Mouse (Mus musculus) stomach, embryonic 16.5 days (tissue): ENCODE results near the gene Ubr7. TPM values are rescaled to one million over a fixed set of nuclear protein-coding genes. Genes with fewer than 3 reads are reported as not detected.

ENCODE experiments used
- ATAC-seq: fragments of 200-750 bp; cut with Nextera tagmentation; 2 replicates; pipeline ENCODE4 v1.8.0; 2017; ENCODE audit warnings: moderate number of reproducible peaks, moderate TSS enrichment; ENCODE audit not compliant: insufficient read depth, low FRiP score
- H3K27ac ChIP-seq: fragments of 300-500 bp; sonication (generic); 2 replicates; pipeline ENCODE4 v1.5.1; 2014; ENCODE audit warnings: low read length
- H3K27me3 ChIP-seq: fragments of 300-500 bp; sonication (generic); 2 replicates; pipeline ENCODE4 v1.6.1; 2014; ENCODE audit warnings: low read length, control low read depth, mixed read lengths; ENCODE audit not compliant: control insufficient read depth, insufficient read depth
- H3K36me3 ChIP-seq: fragments of 300-500 bp; sonication (generic); 2 replicates; pipeline ENCODE4 v1.6.1; 2014; ENCODE audit warnings: low read length; ENCODE audit not compliant: control insufficient read depth, insufficient read depth
- H3K4me1 ChIP-seq: fragments of 300-500 bp; sonication (generic); 2 replicates; pipeline ENCODE4 v1.6.1; 2014; ENCODE audit warnings: low read length, control low read depth, mixed read lengths; ENCODE audit not compliant: control insufficient read depth, insufficient read depth
- H3K4me2 ChIP-seq: fragments of 300-500 bp; sonication (generic); 2 replicates; pipeline ENCODE4 v1.6.1; 2014; ENCODE audit warnings: low read depth, low read length, mixed read lengths
- H3K4me3 ChIP-seq: fragments of 300-500 bp; sonication (generic); replicated peaks from 2 replicates; pipeline ENCODE4 v1.5.1; 2014; ENCODE audit warnings: mild to moderate bottlenecking, low read length
- H3K9ac ChIP-seq: fragments of 300-500 bp; sonication (generic); 2 replicates; pipeline ENCODE4 v1.6.1; 2014; ENCODE audit warnings: low read length
- H3K9me3 ChIP-seq: fragments of 300-500 bp; sonication (generic); replicated peaks from 2 replicates; pipeline ENCODE4 v1.6.1; 2016; ENCODE audit warnings: low read length, control low read depth; ENCODE audit not compliant: control insufficient read depth
- WGBS: fragments of 180-500 bp; shearing (Covaris S2); extraction: QIAGEN DNeasy Blood & Tissue Kit; methylation state at CpG from one replicate; pipeline ENCODE4 v1.1.7; 2014; 5-methylcytosine and 5-hydroxymethylcytosine counted together
- polyA plus RNA-seq: library from polyadenylated mRNA; unstranded; fragments of >200 nt; fragmentation: Nextera tagmentation; extraction: Ambion mirVana; gene quantifications from 2 replicates; pipeline ENCODE4 v1.2.1, GENCODE M21; 2015

The Ubr7 gene
- polyA plus RNA-seq, 1 experiment from 2014 or later, result 34.7 TPM

DNA sequence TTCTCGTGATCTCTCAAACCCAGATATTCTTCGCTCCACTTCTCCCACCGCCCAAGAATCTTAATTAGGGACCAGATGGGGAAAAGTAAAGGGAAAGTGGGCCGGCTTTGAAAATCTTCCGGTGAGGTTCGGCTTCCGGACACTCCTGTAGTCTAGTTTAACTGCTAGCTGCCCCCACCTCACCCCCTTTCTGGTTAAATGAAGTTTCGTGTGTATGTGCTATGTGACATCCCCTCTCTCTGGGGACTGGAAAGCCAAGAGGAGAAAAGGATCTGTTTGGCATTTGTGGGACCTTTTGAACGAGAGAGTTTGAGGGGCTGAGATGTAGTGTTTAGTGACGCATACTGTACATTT, 613 bp downstream of the Ubr7 start, which contains the start of gene Gm20604:
Gene Gm20604, minus strand, starts transcription at position 270 of the 354 bp plus-strand sequence.
- H3K9ac ChIP-seq, result peak within 1 kb of the TSS; percentile 85
- H3K4me2 ChIP-seq, result peak within 1 kb of the TSS; percentile 89
- peaks cover 3% of the 10 kb centered on the region; the same call in 1 of the 2 replicates for H3K36me3 ChIP-seq
- H3K27me3 ChIP-seq, result no peaks in the 10 kb centered on the region
- H3K27ac ChIP-seq, result peak within 1 kb of the TSS; percentile 93
- peaks cover 17% of the 10 kb centered on the region for H3K4me1 ChIP-seq
- H3K9me3 ChIP-seq, result no peaks in the 10 kb centered on the region
- no peak for ATAC-seq
- peak within 1 kb of the TSS; percentile 80 for H3K4me3 ChIP-seq
- WGBS, result under 1% methylated on average over 10 of the region's 10 CpGs

DNA sequence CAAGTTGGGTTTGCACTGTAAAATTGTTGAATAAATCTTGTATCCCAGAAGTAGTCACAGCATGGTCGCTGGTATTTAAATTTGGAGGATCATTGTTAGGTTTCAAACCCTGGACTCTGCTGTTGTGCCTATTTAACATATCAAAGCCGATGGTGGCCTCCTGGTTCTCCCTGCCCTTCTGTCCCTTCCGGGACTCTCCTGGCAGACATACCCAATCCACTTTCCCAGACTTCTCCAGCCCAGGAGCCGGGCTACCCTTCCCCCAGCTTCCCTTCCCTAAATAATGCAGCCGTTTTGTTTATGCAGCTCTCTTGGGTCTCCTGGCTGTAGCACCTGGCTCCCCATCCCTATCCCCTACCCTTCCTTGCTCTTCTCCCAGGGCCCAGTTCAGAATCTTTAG, 1.2 kb downstream of the Ubr7 start:
- 4% methylated on average over 5 of the region's 5 CpGs for WGBS
- H3K36me3 ChIP-seq, result peaks cover 3% of the 10 kb centered on the region; the same call in 1 of the 2 replicates
- H3K9ac ChIP-seq, result peak overlapping the region; percentile 85
- no peaks in the 10 kb centered on the region for H3K9me3 ChIP-seq
- peak overlapping the region; percentile 70 for H3K4me2 ChIP-seq
- peak overlapping the region; percentile 80 for H3K4me3 ChIP-seq
- H3K4me1 ChIP-seq, result peaks cover 17% of the 10 kb centered on the region
- ATAC-seq, result no peak
- peak overlapping the region; percentile 78; the same call in 1 of the 2 replicates for H3K27ac ChIP-seq
- H3K27me3 ChIP-seq, result no peaks in the 10 kb centered on the region

DNA sequence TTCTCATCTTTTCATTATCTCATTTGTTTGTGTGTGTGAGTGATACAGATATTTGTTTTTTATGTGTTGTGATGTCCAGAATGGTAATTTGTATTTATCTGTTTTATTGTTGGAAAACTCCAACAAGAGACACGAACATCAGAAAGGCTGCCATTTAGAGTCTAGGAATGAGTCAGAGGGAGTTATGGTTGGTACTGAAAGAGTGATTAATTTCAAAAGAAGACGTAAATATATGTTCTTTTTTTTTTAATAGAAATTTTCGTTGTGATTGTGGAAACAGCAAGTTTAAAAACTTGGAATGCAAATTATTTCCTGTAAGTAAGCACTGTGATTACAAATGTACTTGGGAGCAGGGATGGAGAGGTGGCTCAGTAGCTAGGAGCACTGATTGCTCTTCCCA, 3.9 kb downstream of the Ubr7 start:
- H3K36me3 ChIP-seq, result peaks cover 13% of the 10 kb centered on the region; the same call in 1 of the 2 replicates
- H3K4me2 ChIP-seq, result no peak overlapping the region
- H3K27ac ChIP-seq, result no peak overlapping the region
- no peaks in the 10 kb centered on the region for H3K9me3 ChIP-seq
- WGBS, result 82% methylated on average over 3 of the region's 3 CpGs
- no peak overlapping the region for H3K9ac ChIP-seq
- no peaks in the 10 kb centered on the region for H3K27me3 ChIP-seq
- peaks cover 11% of the 10 kb centered on the region for H3K4me1 ChIP-seq
- no peak overlapping the region for H3K4me3 ChIP-seq
- no peak for ATAC-seq

DNA sequence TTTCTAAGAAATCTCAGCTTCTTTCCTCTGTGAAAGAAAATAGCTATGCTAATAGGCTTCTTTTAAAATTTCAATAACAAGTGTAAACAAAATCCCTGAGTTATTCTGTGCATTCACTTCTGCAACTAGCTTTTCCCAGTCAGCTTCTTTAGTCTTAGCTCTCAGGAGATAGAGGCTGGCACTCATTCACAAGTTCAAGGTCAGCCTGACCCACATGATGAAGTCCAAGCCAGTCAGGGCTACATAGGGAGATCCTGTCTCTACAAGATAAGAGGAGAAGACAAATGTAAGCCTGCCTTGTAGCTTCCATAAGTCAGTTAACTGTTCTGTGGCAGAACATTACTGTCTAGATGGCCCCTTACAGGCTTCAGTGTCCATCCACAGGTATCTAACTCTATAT, 5.9 kb downstream of the Ubr7 start:
- no peaks in the 10 kb centered on the region for H3K27me3 ChIP-seq
- H3K9ac ChIP-seq, result no peak overlapping the region
- peaks cover 8% of the 10 kb centered on the region for H3K4me1 ChIP-seq
- no peak overlapping the region for H3K4me3 ChIP-seq
- ATAC-seq, result no peak
- H3K9me3 ChIP-seq, result no peaks in the 10 kb centered on the region
- H3K4me2 ChIP-seq, result no peak overlapping the region
- H3K27ac ChIP-seq, result no peak overlapping the region
- H3K36me3 ChIP-seq, result peaks cover 22% of the 10 kb centered on the region; the same call in 1 of the 2 replicates

DNA sequence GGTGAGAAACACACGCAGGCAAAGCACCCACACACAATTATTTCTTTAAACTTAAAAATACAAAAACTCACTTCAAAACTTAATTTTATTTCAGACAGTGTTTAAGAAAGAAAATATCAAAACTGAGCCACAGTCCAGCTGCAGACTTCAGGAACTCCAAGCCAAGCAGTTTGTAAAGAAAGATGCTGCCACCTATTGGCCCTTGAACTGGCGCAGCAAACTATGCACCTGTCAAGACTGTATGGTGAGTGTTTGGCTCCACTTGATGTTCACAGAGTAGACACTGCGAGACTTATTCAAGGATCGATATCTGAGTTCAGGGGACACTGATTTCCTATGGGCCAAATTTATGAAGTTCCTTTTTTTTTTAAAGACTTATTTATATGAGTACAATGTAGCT, 11.2 kb downstream of the Ubr7 start:
- ATAC-seq, result no peak
- no peak overlapping the region for H3K27ac ChIP-seq
- 92% methylated on average over 4 of the region's 4 CpGs for WGBS
- no peaks in the 10 kb centered on the region for H3K9me3 ChIP-seq
- H3K9ac ChIP-seq, result no peak overlapping the region
- H3K27me3 ChIP-seq, result no peaks in the 10 kb centered on the region
- peaks cover 44% of the 10 kb centered on the region for H3K36me3 ChIP-seq
- no peak overlapping the region for H3K4me2 ChIP-seq
- no peaks in the 10 kb centered on the region for H3K4me1 ChIP-seq
- no peak overlapping the region for H3K4me3 ChIP-seq

DNA sequence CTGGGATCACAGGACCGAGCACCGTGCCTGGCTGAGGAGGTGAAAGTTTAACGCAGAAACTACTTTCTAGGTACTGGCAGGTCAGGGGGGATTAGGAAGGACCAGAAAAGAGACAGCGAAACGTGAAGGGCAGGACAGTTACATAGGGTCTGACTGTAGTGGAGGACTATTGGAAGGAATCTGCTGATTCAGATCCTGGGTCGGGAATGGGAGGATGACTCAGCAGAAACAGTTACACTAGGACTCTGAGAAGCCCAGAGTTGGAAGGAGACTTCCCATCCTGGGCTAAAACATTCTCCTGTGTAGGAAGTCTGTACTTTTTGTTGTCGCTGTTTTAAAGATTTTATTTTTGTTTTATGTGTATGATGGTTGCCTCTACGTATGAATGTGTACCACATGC, 13.8 kb downstream of the Ubr7 start:
- H3K4me3 ChIP-seq, result no peak overlapping the region
- H3K27me3 ChIP-seq, result no peaks in the 10 kb centered on the region
- WGBS, result 93% methylated on average over 8 of the region's 8 CpGs
- H3K4me2 ChIP-seq, result no peak overlapping the region
- no peaks in the 10 kb centered on the region for H3K9me3 ChIP-seq
- no peaks in the 10 kb centered on the region for H3K4me1 ChIP-seq
- no peak overlapping the region for H3K27ac ChIP-seq
- peaks cover 38% of the 10 kb centered on the region for H3K36me3 ChIP-seq
- H3K9ac ChIP-seq, result no peak overlapping the region
- no peak for ATAC-seq

DNA sequence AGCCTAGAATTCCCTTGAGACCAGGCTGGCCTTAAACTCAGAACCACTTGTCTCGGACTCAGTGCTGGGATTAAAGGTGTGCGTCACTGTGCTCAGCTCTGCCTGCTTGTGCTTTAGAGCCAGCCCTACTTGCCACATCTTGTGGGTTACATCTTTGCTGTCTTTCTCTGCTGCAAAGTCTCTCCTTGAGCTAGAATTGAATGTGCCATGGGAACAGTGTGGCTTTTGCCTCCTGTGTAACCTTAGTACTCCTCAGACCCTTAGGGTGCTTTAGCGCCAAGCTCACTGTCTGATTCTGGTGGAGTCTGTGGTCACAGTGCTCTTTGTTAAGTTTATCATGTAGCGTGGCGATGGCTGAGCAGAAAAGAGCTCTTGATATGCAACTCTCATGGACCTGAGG, 14.9 kb downstream of the Ubr7 start:
- WGBS, result 92% methylated on average over 5 of the region's 5 CpGs
- H3K4me3 ChIP-seq, result no peak overlapping the region
- H3K9ac ChIP-seq, result no peak overlapping the region
- no peaks in the 10 kb centered on the region for H3K9me3 ChIP-seq
- no peaks in the 10 kb centered on the region for H3K4me1 ChIP-seq
- peaks cover 37% of the 10 kb centered on the region for H3K36me3 ChIP-seq
- ATAC-seq, result no peak
- no peak overlapping the region for H3K4me2 ChIP-seq
- no peaks in the 10 kb centered on the region for H3K27me3 ChIP-seq
- no peak overlapping the region for H3K27ac ChIP-seq

DNA sequence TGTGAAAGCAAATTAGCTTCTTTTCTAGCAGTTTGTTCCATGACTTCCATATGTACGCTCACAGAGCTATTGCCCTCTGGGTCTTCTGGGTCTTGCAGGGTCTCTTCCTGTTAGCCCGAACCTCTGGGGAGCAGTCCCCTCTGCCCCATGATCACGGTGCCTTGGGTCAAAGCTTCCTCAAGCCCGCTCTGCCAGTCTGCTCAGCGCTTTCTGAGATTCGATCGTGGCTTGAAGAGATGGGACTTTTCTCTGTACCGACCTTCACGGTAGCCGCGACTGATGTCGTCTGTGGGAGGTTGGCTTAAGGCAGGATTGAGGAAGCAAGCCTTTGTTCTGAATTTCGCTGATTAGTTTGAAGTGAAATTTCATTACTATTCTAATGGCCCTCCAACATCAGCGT, 18.3 kb downstream of the Ubr7 start:
- Histone ChIP-seq H3K9me3 (no peaks in the 10 kb centered on the region), H3K4me3 (no peak overlapping the region), H3K9ac (no peak overlapping the region), H3K4me2 (no peak overlapping the region), H3K36me3 (peaks cover 21% of the 10 kb centered on the region), H3K27me3 (no peaks in the 10 kb centered on the region), H3K27ac (no peak overlapping the region), H3K4me1 (no peaks in the 10 kb centered on the region)
- ATAC-seq, result no peak
- 87% methylated on average over 14 of the region's 14 CpGs for WGBS

DNA sequence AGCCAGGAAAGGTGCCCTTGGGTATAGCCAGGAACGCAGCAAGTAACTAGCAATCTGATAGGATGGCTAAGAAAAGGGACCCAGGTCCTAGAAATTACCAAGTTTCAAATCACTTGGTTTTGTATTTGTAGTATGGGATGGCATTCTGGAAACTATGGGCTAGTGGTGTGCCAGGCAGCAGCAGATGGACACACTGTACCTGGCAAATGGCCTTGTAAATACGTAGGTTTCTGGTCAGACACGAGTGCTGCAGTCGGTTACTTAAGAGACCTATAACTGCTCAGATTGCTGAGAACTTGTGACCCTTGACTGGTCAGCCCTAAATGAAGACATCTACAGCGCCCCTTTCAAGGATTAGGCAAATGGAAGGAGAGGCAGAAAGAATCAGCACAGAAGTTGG, 20.4 kb downstream of the Ubr7 start:
- H3K4me1 ChIP-seq, result no peaks in the 10 kb centered on the region
- no peaks in the 10 kb centered on the region for H3K27me3 ChIP-seq
- H3K4me2 ChIP-seq, result no peak overlapping the region
- no peak overlapping the region for H3K27ac ChIP-seq
- WGBS, result 83% methylated on average over 5 of the region's 5 CpGs
- H3K9me3 ChIP-seq, result no peaks in the 10 kb centered on the region
- H3K4me3 ChIP-seq, result no peak overlapping the region
- H3K9ac ChIP-seq, result no peak overlapping the region
- peaks cover 11% of the 10 kb centered on the region for H3K36me3 ChIP-seq
- no peak for ATAC-seq

DNA sequence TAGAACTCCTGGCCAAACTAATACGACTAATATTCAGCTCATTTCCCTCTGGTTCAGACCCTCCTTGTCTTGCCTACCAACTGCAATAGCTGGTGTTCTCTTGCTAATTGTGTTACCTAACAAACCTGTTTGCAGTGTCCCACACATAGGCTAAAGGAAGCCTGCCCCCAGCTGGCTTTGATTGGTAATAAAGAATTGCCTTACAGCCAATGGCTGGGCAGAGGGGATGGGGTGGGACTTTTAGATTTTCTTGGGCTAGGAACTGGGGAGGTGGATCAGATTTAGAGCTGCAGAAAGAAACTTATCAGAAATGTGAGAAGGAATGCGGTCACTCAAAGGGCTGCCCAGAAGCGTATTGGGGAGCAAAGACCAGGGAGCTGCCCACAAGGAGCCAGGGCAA, 21.7 kb downstream of the Ubr7 start:
- Histone ChIP-seq H3K36me3 (peaks cover 8% of the 10 kb centered on the region; the same call in 1 of the 2 replicates), H3K27me3 (no peaks in the 10 kb centered on the region), H3K4me1 (no peaks in the 10 kb centered on the region), H3K9ac (no peak overlapping the region), H3K4me3 (no peak overlapping the region), H3K9me3 (no peaks in the 10 kb centered on the region), H3K4me2 (no peak overlapping the region), H3K27ac (no peak overlapping the region)
- ATAC-seq, result peak; percentile 60; the same call in 1 of the 2 replicates
- WGBS, result 37% methylated on average over 3 of the region's 3 CpGs
